Mouse (Mus musculus) kidney, postnatal 0 days (tissue): ENCODE results near the gene Mybbp1a. TPM values are rescaled to one million over a fixed set of nuclear protein-coding genes. Genes with fewer than 3 reads are reported as not detected.
A peak's percentile ranks its signal among the peaks of the same experiment; 100 is the strongest.

Source experiments
- ATAC-seq: fragments of 200-750 bp; cut with Nextera tagmentation; replicated peaks from 2 replicates; pipeline ENCODE4 v1.8.0; 2017; ENCODE audit warnings: low read depth, moderate number of reproducible peaks, moderate TSS enrichment, moderate library complexity; ENCODE audit not compliant: low FRiP score
- DNase-seq: peaks from one replicate; pipeline ENCODE4 v3.0.0-alpha.2; 2016; ENCODE audit warnings: low spot score
- H3K27ac ChIP-seq: fragments of 300-500 bp; sonication (generic); 2 replicates; pipeline ENCODE4 v1.5.1; 2014; ENCODE audit warnings: mild to moderate bottlenecking
- H3K27me3 ChIP-seq: fragments of 300-500 bp; sonication (generic); 2 replicates; pipeline ENCODE4 v1.6.1; 2014; ENCODE audit warnings: low read length, mixed read lengths; ENCODE audit not compliant: insufficient read depth
- H3K36me3 ChIP-seq: fragments of 300-500 bp; sonication (generic); 2 replicates; pipeline ENCODE4 v1.6.1; 2014; ENCODE audit warnings: low read length, mixed read lengths; ENCODE audit not compliant: insufficient read depth
- H3K4me1 ChIP-seq: fragments of 300-500 bp; sonication (generic); replicated peaks from 2 replicates; pipeline ENCODE4 v1.6.1; 2014; ENCODE audit warnings: antibody characterized with exemption, low read length, mixed read lengths; ENCODE audit not compliant: insufficient read depth
- H3K4me2 ChIP-seq: fragments of 300-500 bp; sonication (generic); 2 replicates; pipeline ENCODE4 v1.6.1; 2014; ENCODE audit warnings: mild to moderate bottlenecking, low read length, moderate library complexity, mixed read lengths
- H3K4me3 ChIP-seq: fragments of 300-500 bp; sonication (generic); replicated peaks from 2 replicates; pipeline ENCODE4 v1.5.1; 2014; ENCODE audit warnings: low read depth, low read length
- H3K9ac ChIP-seq: fragments of 300-500 bp; sonication (generic); 2 replicates; pipeline ENCODE4 v1.6.1; 2014; ENCODE audit warnings: low read depth, low read length
- H3K9me3 ChIP-seq: fragments of 300-500 bp; sonication (generic); replicated peaks from 2 replicates; pipeline ENCODE4 v1.6.1; 2016; ENCODE audit warnings: low read length, inconsistent platforms, mixed read lengths
- CTCF ChIP-seq: IDR thresholded peaks from 2 replicates; pipeline ENCODE4 v1.5.1; 2016; ENCODE audit warnings: antibody characterized with exemption, low read depth, mild to moderate bottlenecking, moderate library complexity
- WGBS: fragments of 180-500 bp; shearing (Covaris S2); extraction: QIAGEN DNeasy Blood & Tissue Kit; methylation state at CpG from one replicate; pipeline ENCODE4 v1.1.7; 2014; 5-methylcytosine and 5-hydroxymethylcytosine counted together
- polyA plus RNA-seq: library from polyadenylated mRNA; unstranded; fragments of >200 nt; fragmentation: Nextera tagmentation; extraction: Ambion mirVana; gene quantifications from 2 replicates; pipeline ENCODE4 v1.2.1, GENCODE M21; 2015

Gene Mybbp1a
- polyA plus RNA-seq, 1 experiment from 2014 or later: 109 TPM

GRCm38 (mm10) chr11:72485960-72486359 is 44.8 kb downstream of the Mybbp1a start:
- 60% methylated on average over 11 of the region's 11 CpGs for WGBS

GRCm38 (mm10) chr11:72487171-72487570 is 46.0 kb downstream of the Mybbp1a start:
- H3K4me3 ChIP-seq: no peak overlapping the region
- H3K9me3 ChIP-seq: no peaks in the 10 kb centered on the region
- peak overlapping the region; percentile 14; the same call in 1 of the 2 replicates for H3K4me2 ChIP-seq
- 0 out of 2 replicates have a peak, but pooled peaks cover 8% of the 10 kb centered on the region for H3K4me1 ChIP-seq
- no peaks in the 10 kb centered on the region for H3K27me3 ChIP-seq
- no peak for TF ChIP-seq CTCF
- no peak overlapping the region for H3K27ac ChIP-seq
- DNase-seq: no peak
- H3K36me3 ChIP-seq: no peaks in the 10 kb centered on the region
- WGBS: 52% methylated on average over 5 of the region's 5 CpGs
- no peak overlapping the region for H3K9ac ChIP-seq
- no peak for ATAC-seq

More at GRCm38 (mm10) chr11:72485960-72486359, 44.8 kb downstream of the Mybbp1a start:
- Histone ChIP-seq H3K36me3 (no peaks in the 10 kb centered on the region), H3K27me3 (no peaks in the 10 kb centered on the region), H3K9ac (no peak overlapping the region), H3K27ac (no peak overlapping the region), H3K4me3 (no peak overlapping the region), H3K4me1 (0 out of 2 replicates have a peak, but pooled peaks cover 8% of the 10 kb centered on the region), H3K9me3 (no peaks in the 10 kb centered on the region), H3K4me2 (no peak overlapping the region)
- no peak for TF ChIP-seq CTCF
- ATAC-seq (no peak), DNase-seq (no peak)

GRCm38 (mm10) chr11:72487739-72488138 is 46.6 kb downstream of the Mybbp1a start:
- peak overlapping the region; percentile 14; the same call in 1 of the 2 replicates for H3K4me2 ChIP-seq

GRCm38 (mm10) chr11:72488753-72489271 is 47.7 kb downstream of the Mybbp1a start:
- peak; percentile 46 for DNase-seq
- 0 out of 2 replicates have a peak, but pooled peaks cover 8% of the 10 kb centered on the region for H3K4me1 ChIP-seq

More at GRCm38 (mm10) chr11:72487739-72488138, 46.6 kb downstream of the Mybbp1a start:
- TF ChIP-seq CTCF: no peak
- Histone ChIP-seq H3K27me3 (no peaks in the 10 kb centered on the region), H3K36me3 (no peaks in the 10 kb centered on the region), H3K9ac (no peak overlapping the region), H3K27ac (no peak overlapping the region), H3K4me3 (no peak overlapping the region), H3K4me1 (0 out of 2 replicates have a peak, but pooled peaks cover 8% of the 10 kb centered on the region), H3K9me3 (no peaks in the 10 kb centered on the region)
- no peak for DNase-seq
- 94% methylated on average over 2 of the region's 2 CpGs for WGBS
- ATAC-seq: no peak

GRCm38 (mm10) chr11:72489397-72489796 is 48.2 kb downstream of the Mybbp1a start:
- WGBS: under 1% methylated on average over 30 of the region's 42 CpGs
- 0 out of 2 replicates have a peak, but pooled peaks have one; percentile 3 for ATAC-seq

More at GRCm38 (mm10) chr11:72488753-72489271, 47.7 kb downstream of the Mybbp1a start:
- peak overlapping the region; percentile 49 for H3K9ac ChIP-seq
- H3K36me3 ChIP-seq: no peaks in the 10 kb centered on the region
- H3K27me3 ChIP-seq: no peaks in the 10 kb centered on the region
- H3K4me2 ChIP-seq: peak overlapping the region; percentile 98
- no peaks in the 10 kb centered on the region for H3K9me3 ChIP-seq
- TF ChIP-seq CTCF: no peak
- ATAC-seq: no peak
- peak overlapping the region; percentile 64 for H3K4me3 ChIP-seq
- 0 out of 2 replicates have a peak overlapping the region, but pooled peaks have one; percentile 2 for H3K27ac ChIP-seq
- WGBS: 1% methylated on average over 38 of the region's 38 CpGs

GRCm38 (mm10) chr11:72489881-72490301 is 48.7 kb downstream of the Mybbp1a start, which contains the start of gene Spns2:
Gene Spns2, minus strand, starts transcription at chr11:72489904.
- WGBS: under 1% methylated on average over 41 of the region's 42 CpGs
- H3K4me2 ChIP-seq: peak within 1 kb of the TSS; percentile 98

More at GRCm38 (mm10) chr11:72489397-72489796, 48.2 kb downstream of the Mybbp1a start:
- H3K27ac ChIP-seq: no peak overlapping the region
- 0 out of 2 replicates have a peak, but pooled peaks cover 8% of the 10 kb centered on the region for H3K4me1 ChIP-seq
- H3K9me3 ChIP-seq: no peaks in the 10 kb centered on the region
- H3K4me3 ChIP-seq: peak overlapping the region; percentile 64
- H3K27me3 ChIP-seq: no peaks in the 10 kb centered on the region
- DNase-seq: no peak
- peak overlapping the region; percentile 98 for H3K4me2 ChIP-seq
- H3K36me3 ChIP-seq: no peaks in the 10 kb centered on the region
- TF ChIP-seq CTCF: no peak
- H3K9ac ChIP-seq: peak overlapping the region; percentile 49

More at GRCm38 (mm10) chr11:72489881-72490301, 48.7 kb downstream of the Mybbp1a start, which contains the start of gene Spns2:
- Histone ChIP-seq H3K4me1 (0 out of 2 replicates have a peak, but pooled peaks cover 8% of the 10 kb centered on the region), H3K9me3 (no peaks in the 10 kb centered on the region), H3K9ac (peak within 1 kb of the TSS; percentile 49), H3K36me3 (no peaks in the 10 kb centered on the region), H3K4me3 (peak within 1 kb of the TSS; percentile 64), H3K27ac (0 out of 2 replicates have a peak within 1 kb of the TSS, but pooled peaks have one; percentile 2), H3K27me3 (no peaks in the 10 kb centered on the region)
- ATAC-seq (peak; percentile 78), DNase-seq (peak; percentile 86)
- TF ChIP-seq CTCF: peak; percentile 59
